ENCODE assay signal across 15 mouse cellular contexts in genomic region chr3:122510932-122511331, GRCm38 (mm10).
DNase-seq lines count a peak whose midpoint lies in the region; ATAC-seq and TF ChIP-seq lines count a peak whose summit lies in the region.
"Had no signal": no experiment of that assay in that cellular context is flagged by ENCODE, and none has a peak within 500 bp of the region (broad histone marks: within the 10 kb centered on the region; RNA-seq: fewer than 3 reads in every experiment).

No protein-coding gene starts in this region.

- H3K36me3 ChIP-seq in kidney, embryonic 16.5 days (ENCODE audit: insufficient read depth, low read length), result no peaks in the 10 kb centered on the region
- no peaks in the 10 kb centered on the region for H3K36me3 ChIP-seq in liver, embryonic 13.5 days
- H3K36me3 ChIP-seq: G1E; neural tube, embryonic 15.5 days had no signal

- no peaks in the 10 kb centered on the region for H3K9me3 ChIP-seq in kidney, embryonic 16.5 days (ENCODE audit: low read length)
- no peaks in the 10 kb centered on the region for H3K9me3 ChIP-seq in liver, embryonic 13.5 days (replicated peaks)
- H3K9me3 ChIP-seq: embryonic facial prominence, embryonic 13.5 days; forebrain, embryonic 13.5 days; G1E; neural tube, embryonic 15.5 days had no signal

- DNase-seq in gastrocnemius, adult 2 months, result no peak
- no peak for DNase-seq in gastrocnemius, adult 18-20 months (ENCODE audit: low spot score)
- peak; percentile 56 for DNase-seq in 3134 (ENCODE audit: extremely low read depth, insufficient read length, low spot score)
- DNase-seq in liver, embryonic 13.5 days, result no peak
- DNase-seq in ovary, adult 18-20 months (ENCODE audit: low spot score), result no peak
- DNase-seq in thymus, adult 18-20 months, result no peak
- DNase-seq: cerebellum, adult 9-11 months; gastrocnemius, postnatal 10 days; thymus, adult 2 months had no signal

- intact Hi-C loops in gastrocnemius, adult 2 months (cut with DNase I), result no loop called here

- no peak for TF ChIP-seq CTCF in gastrocnemius, adult 2 months (IDR thresholded peaks at IDR 0.05)

- H3K4me1 ChIP-seq in kidney, embryonic 16.5 days (ENCODE audit: insufficient read depth, low read length), result peaks cover 39% of the 10 kb centered on the region
- peaks cover 34% of the 10 kb centered on the region for H3K4me1 ChIP-seq in liver, embryonic 13.5 days (replicated peaks)

- H3K9ac ChIP-seq in kidney, embryonic 16.5 days (replicated peaks; ENCODE audit: low read length), result no peak overlapping the region
- no peak overlapping the region for H3K9ac ChIP-seq in liver, embryonic 13.5 days
- H3K9ac ChIP-seq: embryonic facial prominence, embryonic 13.5 days; forebrain, embryonic 13.5 days; neural tube, embryonic 15.5 days had no signal

- no peak overlapping the region for H3K4me2 ChIP-seq in kidney, embryonic 16.5 days (replicated peaks; ENCODE audit: low read depth, low read length)
- peak overlapping the region; percentile 41; the same call in 1 of the 2 replicates for H3K4me2 ChIP-seq in liver, embryonic 13.5 days
- H3K4me2 ChIP-seq: embryonic facial prominence, embryonic 13.5 days; forebrain, embryonic 13.5 days; neural tube, embryonic 15.5 days had no signal

- 47% methylated on average over 10 of the region's 10 CpGs for WGBS in kidney, embryonic 16.5 days
- WGBS in liver, embryonic 13.5 days (ENCODE audit: insufficient replicate concordance), result 56% methylated on average over 10 of the region's 10 CpGs

- H3K27ac ChIP-seq in gastrocnemius, adult 2 months, result peak overlapping the region; percentile 70
- H3K27ac ChIP-seq in kidney, embryonic 16.5 days (ENCODE audit: low read length), result peak overlapping the region; percentile 84; the same call in 1 of the 2 replicates
- peak overlapping the region; percentile 74 for H3K27ac ChIP-seq in liver, embryonic 13.5 days
- H3K27ac ChIP-seq: embryonic facial prominence, embryonic 13.5 days; forebrain, embryonic 13.5 days; neural tube, embryonic 15.5 days had no signal

- no peaks in the 10 kb centered on the region for H3K27me3 ChIP-seq in kidney, embryonic 16.5 days (ENCODE audit: insufficient read depth, low read length)
- H3K27me3 ChIP-seq in liver, embryonic 13.5 days, result no peaks in the 10 kb centered on the region
- H3K27me3 ChIP-seq: forebrain, embryonic 13.5 days; neural tube, embryonic 15.5 days had no signal

- ATAC-seq in kidney, embryonic 16.5 days (ENCODE audit: low FRiP score, low TSS enrichment), result no peak
- no peak for ATAC-seq in liver, embryonic 13.5 days (ENCODE audit: low read depth)
- ATAC-seq in megakaryocyte-erythroid progenitor cell, adult 5-6 weeks (replicated peaks; ENCODE audit: low FRiP score, low TSS enrichment, poor library complexity, severe bottlenecking), result no peak
- ATAC-seq: forebrain, embryonic 13.5 days had no signal

- peak overlapping the region; percentile 47 for H3K4me3 ChIP-seq in gastrocnemius, adult 2 months
- H3K4me3 ChIP-seq in kidney, embryonic 16.5 days (ENCODE audit: low read length), result no peak overlapping the region
- H3K4me3 ChIP-seq in liver, embryonic 13.5 days (replicated peaks), result no peak overlapping the region
- H3K4me3 ChIP-seq: embryonic facial prominence, embryonic 13.5 days; forebrain, embryonic 13.5 days; neural tube, embryonic 15.5 days had no signal
